Mouse (Mus musculus) myocyte (in vitro differentiated cells): Measurements from ENCODE around the gene Gm28539.

Source experiments
- POLR2A ChIP-seq: IDR thresholded peaks from one replicate; pipeline ENCODE4 v1.6.1; 2011; ENCODE audit warnings: low read depth, mild to moderate bottlenecking, control low read depth, moderate library complexity; ENCODE audit not compliant: insufficient read length
- POLR2AphosphoS2 ChIP-seq: IDR thresholded peaks from one replicate; pipeline ENCODE4 v1.6.1; 2011; ENCODE audit warnings: low read depth, control low read depth; ENCODE audit not compliant: insufficient read length

DNA sequence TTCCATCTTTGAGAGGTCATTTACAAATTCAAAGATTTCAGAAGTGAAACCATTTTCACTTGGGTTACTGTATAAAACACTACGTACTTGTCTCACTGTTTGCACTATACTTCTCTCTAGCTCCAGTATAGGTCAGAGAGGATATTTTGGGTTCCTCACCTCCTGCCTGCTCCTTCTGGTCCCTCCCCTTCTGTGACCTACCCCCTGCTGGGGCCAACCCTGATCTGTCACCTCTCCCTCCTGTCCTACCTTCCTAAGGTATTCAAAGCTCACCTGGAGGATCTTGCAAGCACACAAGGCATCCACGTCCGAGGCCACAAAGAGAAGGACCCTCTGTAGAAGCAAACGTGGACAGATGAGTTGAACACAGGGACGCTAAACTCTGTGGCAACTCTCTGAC lies 25.4 kb upstream of the Gm28539 start:
- TF ChIP-seq POLR2AphosphoS2, result no peak
- TF ChIP-seq POLR2A, result no peak
